Mouse (Mus musculus): ENCODE measurements at regions not wholly inside any gene's neighbourhood (a gene's known extent, or its start where the extent isn't known, plus 50 kb on each side); places are given as distances from the start of the nearest gene placed in this dataset.
"Not testable (repeated sequence)": the region's sequence is repeated elsewhere in the genome, so short reads cannot be mapped to it uniquely, and the experiment has no call there.

DNA sequence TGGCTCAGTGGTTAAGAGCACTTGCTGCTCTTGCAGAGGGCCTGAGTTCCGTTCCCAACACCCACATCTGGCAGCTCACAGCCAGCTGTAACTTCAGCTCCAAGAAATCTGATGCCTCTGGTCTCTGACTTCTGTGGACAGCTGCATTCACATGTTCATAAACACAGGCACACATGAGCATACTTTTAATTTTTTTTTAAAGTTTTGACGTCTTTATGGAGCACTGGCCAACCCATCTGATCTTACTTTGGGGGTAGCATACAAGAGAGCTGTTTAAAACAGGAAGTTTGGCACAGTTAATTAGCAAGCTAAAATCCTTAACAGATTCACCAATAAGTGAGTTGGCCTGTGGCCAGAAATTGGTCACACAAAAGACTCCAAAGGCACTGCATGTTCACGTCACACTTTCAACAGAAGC lies 81.2 kb upstream of the Atl2 start:
- no peak for DNase-seq

DNA sequence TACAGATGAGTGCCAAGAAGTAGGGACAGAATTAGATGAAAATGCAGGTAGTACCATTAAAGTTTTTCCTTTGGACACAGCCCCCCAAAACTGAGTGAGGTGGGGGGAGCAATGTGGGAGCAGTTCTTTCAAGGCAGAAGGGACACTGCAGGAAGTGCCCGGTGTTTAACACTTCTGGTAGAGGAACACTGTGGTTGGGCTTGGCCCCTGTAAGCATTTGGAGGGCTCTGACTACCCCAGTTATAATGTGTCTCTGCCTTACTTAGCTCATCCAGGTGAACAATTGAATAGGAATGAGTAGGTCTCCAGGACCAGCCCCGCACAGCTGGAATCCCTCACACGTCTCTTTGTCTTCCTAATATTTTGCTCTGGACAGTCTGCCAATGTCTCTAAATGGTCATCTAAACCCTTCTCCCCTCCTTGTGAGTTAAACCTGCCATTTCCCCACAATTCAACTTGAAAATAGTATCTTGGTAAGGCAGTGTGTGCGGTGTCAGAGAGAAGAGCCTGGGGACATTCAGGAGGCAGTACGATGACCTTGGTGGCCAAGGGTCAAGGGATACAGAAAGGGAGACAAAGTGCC lies 80.7 kb upstream of the Atl2 start:
- no peak for DNase-seq

DNA sequence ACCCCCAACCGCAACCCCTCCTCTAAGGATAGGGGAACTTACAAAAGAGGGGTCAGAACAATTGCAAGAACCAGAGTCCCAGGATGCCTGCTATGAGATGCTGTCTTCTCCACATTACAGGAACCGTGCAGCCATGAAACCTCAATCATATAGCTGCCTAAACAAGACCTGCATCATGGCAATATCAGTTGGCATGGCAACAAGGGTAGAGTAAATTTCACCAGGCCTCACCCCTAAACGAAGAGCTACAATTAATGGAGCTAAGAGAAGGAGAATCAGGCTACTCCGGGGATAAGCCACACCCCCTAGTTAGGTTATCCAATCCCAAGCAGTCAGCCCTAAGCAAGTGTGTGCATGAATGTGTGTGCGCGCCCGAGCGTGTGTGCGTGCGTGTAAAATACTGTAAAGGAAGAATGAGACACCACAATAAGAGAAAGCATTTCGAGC lies 80.1 kb upstream of the Atl2 start:
- no peak for DNase-seq

DNA sequence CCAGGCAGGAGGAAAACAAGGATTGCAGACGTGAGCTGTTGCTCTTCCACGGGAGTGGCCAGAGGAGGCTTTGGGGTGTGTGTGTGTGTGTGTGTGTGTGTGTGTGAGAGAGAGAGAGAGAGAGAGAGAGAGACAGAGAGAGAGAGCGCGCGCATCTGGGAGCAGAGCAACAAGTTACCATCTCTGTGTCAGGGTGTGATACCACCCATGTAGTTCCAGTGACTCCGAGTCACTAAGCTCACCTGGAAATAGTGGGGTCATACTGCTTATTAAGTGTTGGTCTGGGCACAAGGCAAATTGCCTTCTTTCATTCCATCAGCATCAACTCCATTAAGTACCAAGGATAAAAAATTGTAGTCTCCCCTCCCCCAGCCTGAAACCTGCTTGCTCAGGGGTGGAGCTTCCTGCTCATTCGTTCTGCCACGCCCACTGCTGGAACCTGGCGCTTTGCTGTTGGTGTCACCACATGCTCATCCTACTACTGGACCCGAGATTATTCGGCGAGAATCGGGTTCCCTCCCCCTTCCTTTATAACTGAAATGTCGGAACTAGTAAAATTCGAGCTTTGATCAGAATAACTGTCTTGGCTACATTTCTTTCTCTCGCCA lies 79.3 kb upstream of the Atl2 start:
- DNase-seq = not testable (repeated sequence)

DNA sequence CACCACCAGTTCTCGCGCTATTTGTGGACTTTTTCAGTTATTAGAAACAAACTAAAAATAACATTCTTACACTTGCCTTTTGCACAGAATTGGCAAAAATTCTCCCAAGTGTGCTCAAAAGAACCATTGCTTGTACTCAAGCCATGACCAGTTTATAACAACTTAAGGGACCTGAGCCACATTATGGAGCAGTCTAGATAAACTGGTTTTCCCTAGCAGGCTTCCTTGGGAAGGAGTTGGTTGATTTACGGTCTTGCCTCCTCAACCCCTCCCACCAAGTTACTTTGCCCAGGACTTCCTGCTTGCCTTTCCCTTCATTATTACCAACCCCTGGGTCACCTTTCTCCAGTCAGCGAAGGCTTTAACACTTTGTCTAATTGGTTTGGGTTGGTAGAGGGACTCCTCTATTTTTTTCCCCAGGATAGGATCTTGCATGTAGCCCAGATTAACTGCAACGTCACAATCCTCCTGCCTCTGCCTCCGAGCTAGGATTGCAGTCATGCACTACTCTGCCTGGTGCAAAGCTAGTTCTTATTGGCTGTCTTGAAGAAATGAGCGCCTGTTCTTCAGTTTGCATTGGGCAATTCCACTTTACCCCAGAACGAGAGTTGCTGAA lies 75.9 kb upstream of the Atl2 start:
- DNase-seq = no peak

DNA sequence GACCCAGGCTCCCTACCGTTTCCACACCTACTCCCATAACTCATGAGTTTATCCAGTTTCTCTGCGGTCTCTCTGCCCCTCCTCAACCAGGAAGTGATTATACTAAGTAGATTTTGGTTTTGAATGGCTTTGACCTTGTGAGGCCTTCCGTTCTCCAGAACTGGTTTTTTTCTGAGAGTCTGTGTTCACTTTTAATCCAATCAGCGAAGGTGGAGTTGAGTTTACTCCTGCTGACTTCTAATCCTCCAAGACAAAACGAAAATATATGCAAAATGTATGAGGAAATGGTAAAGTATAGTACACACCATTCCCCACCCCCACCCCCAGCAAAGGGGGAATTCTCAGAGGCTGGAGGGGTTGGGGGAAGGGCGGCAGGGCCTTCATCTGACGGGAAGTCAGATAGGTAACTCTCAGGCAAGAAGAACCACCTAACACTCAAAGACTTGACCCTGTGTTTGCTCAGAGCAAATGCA lies 73.6 kb upstream of the Atl2 start:
- DNase-seq = no peak

DNA sequence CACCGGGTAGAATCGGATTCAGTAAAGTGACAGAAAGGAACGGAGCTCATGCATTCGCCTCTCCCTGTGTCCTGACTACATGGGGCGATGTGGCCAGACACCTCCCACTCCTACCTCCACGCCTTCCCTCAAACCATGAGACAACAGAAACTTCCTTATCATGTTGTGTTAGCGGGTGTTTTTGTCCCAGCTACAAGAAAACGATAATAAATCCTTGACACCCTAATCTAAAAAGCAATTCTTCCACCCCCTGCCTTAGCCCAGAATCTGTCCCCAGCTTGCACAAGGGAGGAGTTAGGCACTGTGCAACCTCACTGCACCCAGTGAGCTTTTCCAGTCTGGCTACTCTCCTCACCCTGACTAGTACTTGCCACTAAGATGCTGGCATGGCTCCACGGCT lies 72.9 kb upstream of the Atl2 start:
- DNase-seq = no peak

DNA sequence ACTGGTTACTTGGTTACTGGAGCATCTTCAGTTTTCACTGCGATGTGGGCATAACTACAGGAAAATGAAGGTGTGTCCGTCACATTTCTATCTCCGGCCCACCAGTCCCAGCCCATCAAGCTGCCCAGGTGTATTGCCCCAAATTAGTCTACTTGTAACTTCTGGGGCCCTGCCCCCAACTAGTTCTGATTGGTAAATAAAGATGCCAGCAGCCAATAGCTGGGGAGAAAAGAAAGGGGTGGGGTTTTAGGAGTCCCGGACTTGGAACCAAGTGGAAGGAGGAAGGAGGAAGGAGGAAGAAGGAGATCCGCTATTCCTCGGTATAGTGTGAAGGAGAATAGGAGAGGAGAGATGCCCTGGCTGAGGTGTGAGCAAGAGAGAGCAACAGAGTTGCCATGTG lies 71.1 kb upstream of the Atl2 start:
- DNase-seq = no peak

DNA sequence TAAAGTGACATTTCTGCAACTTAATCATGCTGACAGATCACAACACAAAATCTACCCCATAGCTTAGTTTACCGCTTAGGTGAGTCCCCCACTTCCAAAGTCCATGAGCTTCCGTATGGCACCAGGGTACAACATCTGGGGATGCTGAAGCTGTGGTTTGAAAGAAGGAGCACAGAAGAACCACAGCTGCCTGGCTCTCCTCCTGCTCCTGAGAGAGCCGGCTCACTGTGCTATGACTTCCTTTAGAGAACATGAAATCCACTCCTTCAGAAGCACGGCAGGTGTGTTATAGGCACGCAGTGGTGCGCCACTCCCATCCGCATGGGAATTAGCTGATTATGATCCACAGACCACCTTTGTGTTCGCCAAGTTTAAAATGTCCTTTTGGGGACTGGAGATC lies 69.7 kb upstream of the Atl2 start:
- DNase-seq = no peak

DNA sequence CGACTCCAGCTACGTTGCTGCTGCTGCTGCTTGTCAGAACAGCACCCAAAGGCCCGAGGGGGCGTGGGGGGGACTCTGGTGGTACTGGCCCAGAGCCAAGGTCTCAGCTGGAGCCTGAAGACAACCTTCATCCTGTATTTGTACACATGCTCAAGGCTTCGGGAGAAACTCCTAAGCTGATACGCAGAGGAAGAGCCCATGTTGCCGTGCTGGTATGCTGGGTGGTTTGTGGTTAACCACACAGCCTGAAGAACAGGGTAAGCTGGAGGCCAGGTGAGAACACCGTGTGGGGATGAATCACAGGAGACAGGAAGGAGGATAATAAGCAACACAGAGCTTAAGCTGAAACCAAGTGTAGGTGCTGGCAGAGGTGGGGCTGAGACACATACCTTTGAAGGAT lies 68.9 kb upstream of the Atl2 start:
- no peak for DNase-seq

DNA sequence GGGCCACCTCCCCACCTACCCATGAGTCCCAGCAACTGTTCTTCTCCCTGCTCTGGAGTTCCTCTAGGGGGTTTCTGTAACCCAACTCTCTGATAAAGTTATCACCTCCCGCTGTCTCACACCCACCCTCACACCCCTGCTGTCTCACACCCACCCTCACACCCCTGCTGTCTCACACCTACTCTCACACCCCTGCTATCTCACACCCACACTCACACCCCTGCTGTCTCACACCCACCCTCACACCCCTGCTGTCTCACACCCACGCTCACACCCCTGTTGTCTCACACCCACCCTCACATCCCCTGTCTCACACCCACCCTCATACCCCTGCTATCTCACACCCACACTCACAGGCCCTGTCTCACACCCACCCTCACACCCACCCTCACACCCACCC lies 67.4 kb upstream of the Atl2 start:
- no peak for DNase-seq

DNA sequence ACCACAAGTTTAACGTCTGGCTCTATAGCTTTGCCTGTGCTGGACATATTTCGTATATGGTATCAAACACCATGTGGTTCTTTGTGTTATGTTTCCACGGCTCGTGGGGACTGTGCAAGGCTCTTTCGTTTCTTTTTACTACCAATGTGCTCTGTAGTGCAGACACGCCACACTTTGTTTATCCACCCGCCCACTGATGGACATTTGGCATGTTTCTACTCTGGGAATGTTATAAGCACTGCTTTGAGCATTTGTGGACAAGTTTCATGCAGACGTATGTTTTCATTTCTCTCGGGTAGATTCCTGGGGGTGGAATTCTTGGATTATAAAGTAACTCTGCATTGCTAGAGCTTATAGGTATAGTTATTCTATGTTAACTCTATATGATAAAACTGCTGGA lies 65.5 kb upstream of the Atl2 start:
- no peak for DNase-seq

DNA sequence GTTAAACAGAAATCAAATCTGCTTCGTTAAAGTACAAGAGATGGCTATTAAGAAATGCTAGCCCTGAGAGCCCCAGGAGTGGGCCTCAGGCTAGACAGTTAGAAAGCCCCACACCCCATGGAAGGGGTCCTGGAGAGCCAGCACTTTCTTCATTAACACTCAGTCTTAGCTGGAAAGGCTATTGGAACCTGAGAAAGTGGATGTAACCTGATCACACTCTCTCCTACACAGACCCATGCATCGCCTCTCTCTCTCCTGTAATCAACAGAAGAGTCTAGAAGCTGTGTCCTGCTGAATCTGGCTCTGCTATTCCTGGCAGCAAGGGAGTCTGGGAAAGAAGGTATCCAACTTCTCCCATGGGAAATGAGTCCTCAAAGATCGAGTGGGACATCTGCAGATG lies 64.8 kb upstream of the Atl2 start:
- DNase-seq = no peak

DNA sequence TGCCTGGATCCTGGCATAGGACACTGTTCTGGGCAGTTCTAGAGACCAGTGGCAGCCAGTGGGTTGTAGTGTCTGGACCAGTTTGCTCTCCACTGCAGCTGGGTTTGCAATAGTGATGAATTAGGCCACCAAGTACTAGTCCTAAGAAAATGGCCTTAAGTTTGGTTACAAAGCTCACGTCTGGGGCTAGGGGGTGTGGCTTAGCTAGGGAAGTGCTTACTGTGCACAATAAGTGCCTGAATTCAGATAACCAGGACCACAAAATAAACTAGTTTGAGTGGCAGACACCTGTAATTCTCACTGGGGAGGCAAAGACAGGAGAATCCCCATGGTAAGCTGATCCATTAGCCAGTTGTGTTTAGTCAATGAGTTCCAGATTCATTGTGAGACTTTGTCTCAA lies 59.3 kb upstream of the Atl2 start:
- DNase-seq = no peak

DNA sequence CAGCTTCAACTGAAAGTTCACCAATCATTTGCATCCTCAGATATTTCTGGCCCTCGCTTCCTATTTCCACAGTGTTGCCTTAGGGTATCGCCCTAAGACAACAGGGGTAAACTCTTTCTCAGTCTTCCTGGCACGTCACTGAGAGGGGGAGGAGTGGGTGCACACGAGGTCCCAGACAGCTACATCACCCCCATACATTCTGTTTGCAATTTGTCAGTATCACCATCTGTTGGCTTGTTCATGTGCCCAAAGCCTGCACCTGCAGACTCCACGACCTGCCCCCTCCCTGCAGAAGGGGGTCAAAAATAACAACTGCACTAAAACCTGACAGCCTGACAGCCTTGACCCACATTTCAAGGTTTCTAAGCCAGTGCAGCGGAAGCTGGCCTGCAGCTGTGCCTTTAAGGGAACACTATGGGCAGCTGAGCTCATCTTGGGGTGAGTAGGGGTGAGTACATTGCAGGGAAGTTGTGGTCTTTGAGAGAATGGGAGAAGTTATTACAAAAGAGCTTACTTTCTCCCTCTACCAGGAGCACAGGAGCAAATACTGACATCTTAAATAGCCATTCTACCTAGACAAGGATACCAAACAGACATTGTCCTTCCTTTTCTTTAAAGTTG lies 58.8 kb upstream of the Atl2 start:
- DNase-seq = no peak

DNA sequence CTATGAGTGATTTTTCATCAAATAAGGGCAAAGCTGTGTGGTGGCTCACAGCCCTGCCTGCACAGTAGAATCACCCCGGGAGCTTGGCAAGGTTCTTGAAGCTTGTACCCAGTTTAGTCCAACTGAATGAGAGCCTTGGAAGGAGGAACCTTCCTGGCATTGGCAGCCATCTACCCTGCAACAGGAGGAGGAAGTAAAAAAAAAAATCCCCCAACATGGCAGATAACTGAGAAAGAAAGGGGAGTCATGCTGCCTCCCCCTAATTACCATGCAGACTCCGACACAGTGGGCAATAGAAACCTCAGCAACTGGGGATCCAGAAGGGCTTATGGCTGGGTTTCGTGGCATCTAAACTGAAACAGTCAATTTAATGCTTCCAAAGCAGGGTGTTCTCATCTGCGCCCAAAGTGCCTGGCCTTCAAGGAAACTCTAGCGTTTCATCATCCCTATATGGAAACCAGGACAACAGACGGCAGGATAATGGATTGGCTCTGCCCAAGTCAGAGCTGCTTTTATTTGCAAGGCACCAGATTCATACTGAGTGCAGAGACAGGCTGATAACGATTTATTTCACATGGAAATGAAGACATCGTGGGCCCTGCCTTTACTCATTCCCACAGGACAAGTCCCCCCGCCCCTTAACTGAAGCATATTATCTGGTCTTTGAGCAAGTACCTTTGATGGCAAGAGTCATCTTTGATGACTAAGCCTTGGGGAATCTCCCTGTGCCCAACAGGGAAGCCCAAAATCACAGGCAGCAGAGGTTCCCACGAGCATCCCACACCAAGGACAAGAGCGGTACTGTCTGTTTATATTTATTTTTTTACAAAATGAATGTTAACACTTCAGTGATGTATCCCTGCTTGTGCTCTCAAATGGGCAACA lies 52.9 kb upstream of the Atl2 start:
- DNase-seq = peak; percentile 83 to 92
